ENCODE assay signal across 9 mouse cellular contexts in the genomic region with DNA sequence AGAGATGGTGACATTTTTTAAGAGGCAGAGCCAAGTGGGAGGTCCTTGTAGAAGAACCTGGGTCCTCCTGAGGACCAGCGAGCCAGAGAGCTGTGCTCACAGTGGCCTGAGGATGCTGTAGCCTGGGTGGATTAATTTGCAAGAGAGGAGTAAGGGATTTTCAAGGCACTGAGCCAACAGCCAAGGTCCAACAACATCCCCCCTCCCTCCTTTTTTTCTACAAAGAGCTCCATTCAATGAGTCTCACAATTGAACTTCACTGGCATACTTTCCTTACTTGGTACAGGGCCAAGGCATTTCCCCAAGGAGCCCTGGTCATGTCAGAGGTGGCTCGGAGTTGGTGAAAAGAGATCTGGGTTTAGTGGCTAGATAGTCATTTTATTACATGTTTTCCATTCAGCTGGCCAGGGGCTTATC.
DNase-seq lines count a peak whose midpoint lies in the region; ATAC-seq and TF ChIP-seq lines count a peak whose summit lies in the region.
"Had no signal": no experiment of that assay in that cellular context is flagged by ENCODE, and none has a peak within 500 bp of the region (broad histone marks: within the 10 kb centered on the region; RNA-seq: fewer than 3 reads in every experiment).

No protein-coding gene starts in this region.

- no peaks in the 10 kb centered on the region for H3K9me3 ChIP-seq in limb, embryonic 12.5 days
- H3K9me3 ChIP-seq in limb, embryonic 10.5 days (replicated peaks): no peaks in the 10 kb centered on the region
- H3K9me3 ChIP-seq in forebrain, postnatal 0 days (ENCODE audit: low read length): no peaks in the 10 kb centered on the region

- H3K27me3 ChIP-seq in limb, embryonic 12.5 days: peaks cover 10% of the 10 kb centered on the region
- H3K27me3 ChIP-seq in limb, embryonic 10.5 days (ENCODE audit: low read depth, poor library complexity, severe bottlenecking): peaks cover 17% of the 10 kb centered on the region; the same call in 1 of the 2 replicates
- H3K27me3 ChIP-seq in forebrain, postnatal 0 days (ENCODE audit: insufficient read depth, low read length): no peaks in the 10 kb centered on the region

- peak overlapping the region; percentile 74 for H3K27ac ChIP-seq in limb, embryonic 12.5 days
- no peak overlapping the region for H3K27ac ChIP-seq in limb, embryonic 10.5 days
- H3K27ac ChIP-seq in forebrain, postnatal 0 days (ENCODE audit: low read depth, low read length): no peak overlapping the region
- H3K27ac ChIP-seq: liver, embryonic 14.5 days had no signal

- no peak for TF ChIP-seq CTCF in forebrain, postnatal 0 days (IDR thresholded peaks at IDR 0.05; ENCODE audit: low read depth)

- peaks cover 19% of the 10 kb centered on the region for H3K4me1 ChIP-seq in limb, embryonic 12.5 days (replicated peaks)
- H3K4me1 ChIP-seq in limb, embryonic 10.5 days: 0 out of 2 replicates have a peak, but pooled peaks cover 4% of the 10 kb centered on the region
- H3K4me1 ChIP-seq in forebrain, postnatal 0 days (ENCODE audit: insufficient read depth): 0 out of 2 replicates have a peak, but pooled peaks cover 5% of the 10 kb centered on the region

- ATAC-seq in limb, embryonic 12.5 days (ENCODE audit: insufficient number of reproducible peaks, insufficient read depth, low FRiP score, low TSS enrichment, low read depth): no peak
- no peak for ATAC-seq in forebrain, postnatal 0 days

- DNase-seq in limb, embryonic 10.5 days (ENCODE audit: low spot score): no peak
- peak; percentile 15 for DNase-seq in adrenal gland, postnatal 25 days
- DNase-seq in forebrain, postnatal 0 days: peak; percentile 68
- peak; percentile 57 for DNase-seq in kidney, postnatal 10 days
- no peak for DNase-seq in urinary bladder, adult 2 months (ENCODE audit: low spot score)
- DNase-seq in natural killer cell, adult 2 months (ENCODE audit: low spot score in 2 of 2): no peak
- DNase-seq in frontal cortex, postnatal 10 days (ENCODE audit: low spot score in 2 of 2): no peak

- H3K4me3 ChIP-seq in limb, embryonic 12.5 days (replicated peaks): no peak overlapping the region
- no peak overlapping the region for H3K4me3 ChIP-seq in limb, embryonic 10.5 days
- H3K4me3 ChIP-seq in forebrain, postnatal 0 days (ENCODE audit: low read depth, low read length): no peak overlapping the region

- no peak overlapping the region for H3K4me2 ChIP-seq in limb, embryonic 12.5 days
- no peak overlapping the region for H3K4me2 ChIP-seq in forebrain, postnatal 0 days (ENCODE audit: low read depth)

- WGBS in limb, embryonic 12.5 days: 64% methylated on average over 2 of the region's 2 CpGs
- 92% methylated on average over 2 of the region's 2 CpGs for WGBS in limb, embryonic 10.5 days
- 11% methylated on average over 2 of the region's 2 CpGs for WGBS in forebrain, postnatal 0 days

- H3K9ac ChIP-seq in limb, embryonic 12.5 days (replicated peaks): no peak overlapping the region
- no peak overlapping the region for H3K9ac ChIP-seq in forebrain, postnatal 0 days
- H3K9ac ChIP-seq: liver, embryonic 14.5 days had no signal

- H3K36me3 ChIP-seq in limb, embryonic 12.5 days: no peaks in the 10 kb centered on the region
- H3K36me3 ChIP-seq in limb, embryonic 10.5 days: no peaks in the 10 kb centered on the region
- H3K36me3 ChIP-seq in forebrain, postnatal 0 days (ENCODE audit: insufficient read depth): no peaks in the 10 kb centered on the region

Comparison
In these comparisons a context has a peak if more than half of its experiments do, and no peak if none do; other contexts are left out.
1. DNase-seq: peak in adrenal gland, postnatal 25 days (single experiment), forebrain, postnatal 0 days (single experiment) and kidney, postnatal 10 days (single experiment); none in limb, embryonic 10.5 days (single experiment), urinary bladder, adult 2 months (single experiment), natural killer cell, adult 2 months (0 of 2) and frontal cortex, postnatal 10 days (0 of 2).